Mouse (Mus musculus) G1E-ER4 (cell line): ENCODE measurements around the gene Ptges3. TPM values are rescaled to one million over a fixed set of nuclear protein-coding genes. Genes with fewer than 3 reads are reported as not detected.

ENCODE experiments used
- GATA1 ChIP-seq: IDR thresholded peaks from one replicate; pipeline ENCODE4 v1.8.0; 2012; ENCODE audit warnings: low read length, inconsistent platforms
- polyA plus RNA-seq: library from polyadenylated mRNA; stranded (reverse); fragments of >175 nt; gene quantifications from 2 replicates; pipeline ENCODE4 v1.2.3, GENCODE M21; 2012

The Ptges3 gene
- polyA plus RNA-seq, 1 experiment: 308 TPM

DNA sequence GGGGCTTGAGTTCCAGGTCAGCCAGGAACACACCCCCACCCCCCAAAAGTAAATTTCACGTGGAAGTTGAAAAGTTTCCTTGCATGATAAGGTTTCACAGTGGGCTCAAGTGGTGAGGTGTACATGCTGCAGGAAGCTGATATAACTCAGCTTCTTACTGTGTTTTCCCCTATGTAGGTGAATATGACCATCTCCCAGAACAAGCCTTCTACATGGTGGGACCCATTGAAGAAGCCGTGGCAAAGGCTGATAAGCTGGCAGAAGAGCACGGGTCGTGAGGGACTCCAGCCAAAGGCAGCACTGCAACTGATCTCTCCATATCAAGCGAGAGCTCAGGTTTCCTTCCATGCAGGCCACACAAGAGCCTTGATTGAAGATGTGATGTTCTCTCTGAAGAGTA lies 31.1 kb downstream of the Ptges3 start:
- no peak for TF ChIP-seq GATA1

DNA sequence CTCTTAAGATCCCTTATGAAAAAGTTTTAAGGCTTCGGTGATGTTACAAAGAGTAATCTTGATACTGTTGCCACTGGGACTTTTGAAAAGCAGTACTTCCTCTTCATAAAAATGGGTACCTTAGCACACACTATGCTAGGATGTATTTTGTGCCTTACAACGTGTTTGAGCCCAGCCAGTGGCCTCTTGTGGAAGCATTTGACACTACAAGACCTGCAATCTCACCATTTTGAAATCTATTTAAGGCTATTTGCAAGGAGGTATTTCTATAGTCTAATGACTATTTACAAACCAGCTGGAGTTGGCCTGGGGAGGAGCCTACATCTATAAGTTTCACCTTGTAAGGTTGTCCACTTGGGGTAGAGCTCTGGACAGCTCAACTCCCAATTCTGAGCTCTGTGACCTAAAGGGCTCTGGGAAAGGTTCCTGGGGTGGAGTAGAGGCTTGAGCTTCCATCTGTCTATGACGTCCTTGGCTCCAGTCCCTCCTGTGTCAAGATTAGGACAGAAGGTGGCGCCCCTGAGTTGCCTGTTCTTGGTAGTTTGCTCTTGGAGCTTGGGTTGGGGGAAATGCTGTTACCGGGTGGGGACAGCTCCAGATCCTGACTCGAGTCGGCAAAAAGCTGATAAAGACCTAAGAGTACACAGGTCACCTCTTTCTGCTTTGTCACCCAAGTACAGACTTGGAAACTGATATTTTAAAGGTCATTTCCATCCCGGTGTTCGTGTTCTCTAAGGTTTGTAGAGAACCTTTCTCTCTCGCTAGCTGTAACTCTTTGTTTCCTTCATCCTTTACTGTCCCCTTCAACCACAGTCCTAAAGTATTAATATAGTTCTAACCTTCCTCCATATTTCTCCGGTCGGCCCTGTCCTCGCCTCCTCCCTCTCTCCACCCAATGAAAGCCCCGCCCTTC lies 32.2 kb downstream of the Ptges3 start:
- no peak for TF ChIP-seq GATA1

GRCm38 (mm10) chr10:128091564-128092505 lies 33.1 kb downstream of the Ptges3 start, which contains the start of gene Baz2a:
Gene Baz2a (plus strand): TSS chr10:128091577.
- TF ChIP-seq GATA1: no peak

DNA sequence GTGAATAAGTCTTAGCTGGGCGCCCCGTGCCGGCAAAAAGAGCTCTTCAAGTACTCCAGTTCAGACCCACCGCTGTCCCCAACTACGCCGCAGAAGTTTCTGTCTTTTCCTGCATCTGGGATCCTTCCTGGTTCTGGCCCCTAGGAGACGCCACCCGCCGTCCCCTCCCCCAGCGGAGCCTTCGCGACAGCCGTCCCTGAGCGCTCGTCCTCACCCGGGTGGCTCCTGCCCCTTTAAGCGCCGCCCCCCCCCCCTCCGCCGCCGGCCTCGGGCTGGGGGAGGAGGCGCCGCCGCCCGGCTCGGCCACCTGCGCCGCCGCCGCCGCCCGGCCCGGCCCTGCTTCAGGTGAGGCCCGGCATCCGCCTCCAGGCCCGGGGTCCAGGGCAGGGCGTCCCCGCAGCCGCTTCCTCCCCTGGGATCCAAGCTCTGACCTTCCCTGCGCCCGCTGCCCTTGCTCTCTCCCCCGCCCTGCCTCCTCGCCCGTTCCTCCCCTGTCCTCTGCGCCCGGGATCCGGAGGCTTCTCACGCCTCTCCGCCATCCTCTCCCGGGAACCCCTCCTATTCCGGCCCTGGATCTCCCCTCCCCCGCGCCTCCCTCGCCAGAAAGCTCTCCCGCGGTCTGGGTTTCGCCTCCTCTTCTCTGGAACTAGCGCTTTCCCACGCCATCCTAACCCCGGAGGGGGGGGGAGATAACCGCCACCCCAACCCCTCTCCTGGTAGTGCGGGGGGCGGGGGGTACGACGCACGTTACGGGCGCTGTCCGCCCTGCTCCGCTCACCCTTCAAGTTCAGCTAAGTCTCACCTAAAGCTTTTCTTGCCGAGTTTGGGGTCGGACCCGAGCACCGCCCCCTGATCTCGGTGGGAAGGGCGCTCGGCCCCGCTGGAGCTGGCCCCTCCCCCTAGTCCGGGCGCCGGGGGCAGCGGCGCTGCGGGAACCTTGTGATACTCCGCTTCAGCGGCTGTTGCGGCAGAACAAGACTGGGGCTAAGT lies 34.0 kb downstream of the Ptges3 start:
- TF ChIP-seq GATA1: no peak

DNA sequence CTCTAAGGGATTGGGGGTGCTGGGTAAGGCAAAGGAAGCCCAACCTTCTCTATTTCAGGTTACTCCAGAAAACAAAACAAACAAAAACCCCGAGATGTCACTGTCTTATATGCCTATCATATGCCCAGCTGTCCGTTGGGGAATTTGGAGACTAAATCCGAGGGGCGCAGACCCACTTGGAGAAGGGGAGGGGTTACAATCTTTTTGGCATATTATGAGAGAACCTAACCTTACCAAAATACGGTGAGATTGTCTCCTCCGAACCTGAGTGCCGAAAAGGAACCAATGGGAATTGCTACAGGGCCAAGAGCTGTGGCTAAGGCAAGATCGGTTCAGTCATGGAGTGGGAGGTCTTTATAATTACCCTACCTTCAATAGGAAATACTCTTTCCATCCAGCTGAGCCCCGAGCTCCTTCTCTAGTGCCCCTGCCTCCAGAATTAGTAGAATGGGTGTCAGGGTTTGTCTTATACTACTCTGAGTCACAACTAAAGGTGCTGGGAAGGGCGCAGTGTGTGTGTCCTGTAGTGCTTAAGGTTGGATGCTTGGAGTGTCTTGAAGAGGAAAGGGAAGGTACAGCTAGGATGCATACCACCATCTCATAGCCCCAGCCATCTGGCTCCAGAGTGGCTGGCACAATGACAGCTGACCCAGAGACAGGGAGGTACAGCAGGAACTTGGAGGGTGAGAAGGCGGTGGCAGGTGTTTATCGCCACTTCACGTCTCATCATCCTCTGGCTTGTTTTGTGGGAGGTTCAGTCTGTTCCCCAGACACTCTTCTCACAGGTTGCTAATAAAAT lies 34.9 kb downstream of the Ptges3 start:
- TF ChIP-seq GATA1: no peak

DNA sequence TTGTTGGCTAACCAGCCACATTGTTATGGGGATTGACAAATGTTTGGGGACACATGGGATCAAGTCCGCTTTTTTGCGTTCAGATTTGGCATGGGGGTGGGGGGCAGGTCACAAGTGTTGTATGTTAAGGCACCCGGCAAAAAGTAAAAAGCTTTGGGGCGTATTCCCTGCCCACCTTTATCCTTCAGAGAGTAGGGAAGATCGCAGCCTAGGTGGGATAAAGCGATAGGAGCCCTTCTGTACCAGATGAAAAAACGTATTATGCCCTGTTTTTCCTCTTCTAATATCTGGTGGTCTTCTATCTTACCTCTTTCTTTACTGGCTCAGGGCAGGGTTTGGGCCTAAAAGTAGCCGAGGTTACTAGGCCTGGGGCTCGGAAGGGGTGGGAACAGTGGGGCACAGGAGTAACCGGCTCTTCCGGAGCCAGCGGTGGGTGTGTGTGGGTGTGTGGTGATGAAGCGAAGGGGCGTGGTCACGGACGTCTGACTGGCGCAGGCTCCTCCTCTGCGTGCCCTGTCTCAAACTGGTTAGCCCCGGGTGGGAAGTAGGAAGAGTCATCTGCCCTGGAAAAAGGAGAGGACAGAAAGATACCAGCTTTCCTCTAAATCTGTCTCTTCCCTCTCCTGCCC lies 35.7 kb downstream of the Ptges3 start:
- no peak for TF ChIP-seq GATA1

DNA sequence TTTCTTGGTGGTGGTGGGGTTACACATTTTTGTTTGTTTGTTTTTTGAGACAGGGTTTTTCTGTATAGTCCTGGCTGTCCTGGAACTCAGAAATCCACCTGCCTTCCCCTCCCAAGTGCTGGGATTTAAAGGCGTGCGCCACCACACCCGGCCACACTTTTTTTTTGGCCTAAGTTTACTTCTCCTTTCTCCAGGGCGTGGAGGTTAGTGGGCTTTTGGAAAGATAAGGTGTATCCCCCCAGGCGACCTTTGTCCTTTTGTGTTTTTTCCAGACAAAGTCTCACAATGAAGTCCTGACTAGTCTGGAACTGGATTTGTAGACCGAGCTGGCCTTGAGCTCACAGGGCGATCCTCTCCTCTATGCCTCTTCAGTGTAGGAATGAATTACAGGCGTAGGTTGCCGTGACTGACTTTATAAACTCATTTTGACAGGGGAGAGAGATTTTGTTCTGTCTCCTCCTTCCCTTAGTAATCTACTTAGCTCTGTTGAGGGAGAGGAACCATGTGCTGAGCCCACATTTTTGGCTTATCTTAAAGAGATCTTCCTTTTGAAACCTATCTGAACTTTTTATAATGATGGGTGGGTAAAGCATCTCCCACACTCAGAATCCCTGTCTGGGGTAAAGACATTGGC lies 36.4 kb downstream of the Ptges3 start:
- TF ChIP-seq GATA1: no peak

DNA sequence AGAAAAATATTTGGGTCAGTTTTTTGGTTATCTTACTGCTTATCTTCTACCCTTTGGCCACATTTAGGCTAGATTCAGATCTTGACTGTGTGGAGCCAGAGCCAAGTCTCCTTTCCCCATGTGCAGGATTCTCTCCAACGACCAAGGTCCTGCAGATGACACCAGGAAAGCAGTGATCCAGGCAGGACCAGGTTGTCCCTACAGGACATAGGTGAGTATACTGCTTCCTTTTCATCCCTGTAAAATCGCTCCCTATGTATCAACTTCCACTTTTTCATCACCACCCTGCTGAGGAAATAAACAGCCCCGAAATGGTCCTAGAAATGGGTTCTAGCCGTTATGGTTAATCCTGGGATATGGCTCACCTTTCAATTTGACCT lies 37.5 kb downstream of the Ptges3 start:
- TF ChIP-seq GATA1: no peak

- TF ChIP-seq GATA1: no peak
These were observed 38.2 kb downstream of the Ptges3 start for GRCm38 (mm10) chr10:128096693-128097586.

DNA sequence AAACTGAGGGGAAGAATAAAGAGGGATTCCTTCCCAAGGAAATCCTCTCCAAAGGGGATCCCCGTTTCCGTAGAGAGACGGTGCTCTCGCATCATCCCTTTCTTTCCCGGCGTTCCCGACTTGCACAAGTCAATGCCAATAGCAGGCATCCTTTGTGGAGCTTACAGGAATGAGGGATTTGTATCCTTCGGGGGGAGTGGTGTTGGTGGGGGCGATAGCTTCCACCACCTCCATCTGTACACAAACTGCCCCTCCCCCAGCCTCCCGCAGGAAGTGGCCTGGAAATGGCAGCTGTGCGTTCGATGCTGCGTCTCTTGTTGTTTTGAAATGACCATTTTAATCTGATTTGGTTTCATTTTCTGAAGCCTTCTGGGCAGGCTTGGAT lies 38.8 kb downstream of the Ptges3 start:
- no peak for TF ChIP-seq GATA1

- TF ChIP-seq GATA1: no peak
These were observed 51.5 kb downstream of the Ptges3 start for GRCm38 (mm10) chr10:128110103-128110761.

DNA sequence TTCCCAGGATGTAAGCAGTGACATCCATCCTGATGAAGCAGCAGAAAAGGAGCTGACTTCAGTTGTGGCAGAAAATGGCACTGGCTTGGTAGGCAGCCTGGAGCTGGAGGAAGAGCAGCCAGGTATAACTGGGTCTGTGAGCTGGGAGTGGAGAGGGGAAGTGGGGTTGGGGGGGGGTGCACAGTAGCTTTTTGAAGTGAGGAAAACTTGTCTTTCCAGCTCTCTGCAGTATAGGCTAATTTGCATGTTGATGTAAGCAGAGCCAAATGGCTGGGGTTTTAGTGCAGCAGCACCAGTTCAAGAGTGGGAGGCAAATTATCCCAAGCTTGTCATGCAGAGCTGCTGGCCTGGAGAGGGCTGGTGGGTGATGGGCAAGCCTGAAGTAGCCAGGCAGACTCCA lies 52.5 kb downstream of the Ptges3 start:
- TF ChIP-seq GATA1: no peak
